Mouse (Mus musculus): ENCODE results near the gene Acvrl1.

DNA sequence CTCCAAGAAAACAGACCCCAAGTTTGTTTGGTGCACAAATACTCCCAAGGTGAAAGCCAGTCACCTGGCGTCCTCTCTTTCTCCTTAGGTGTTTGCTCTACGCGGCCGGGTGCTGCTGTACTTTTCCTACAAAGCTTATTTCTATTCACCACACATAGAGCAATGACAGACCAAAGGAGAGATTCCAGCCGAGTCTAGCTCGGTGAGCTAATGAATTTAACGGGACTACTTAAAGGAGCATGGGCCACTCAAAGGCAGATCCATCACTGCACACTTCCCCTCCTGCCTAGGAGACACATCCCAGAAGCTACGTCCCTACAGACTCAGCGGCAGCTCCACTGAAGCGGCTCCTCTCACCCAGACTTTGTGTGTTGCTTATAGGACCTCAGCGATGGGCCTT, 39.2 kb downstream of the Acvrl1 start:
- TF ChIP-seq CTCF (conservative IDR thresholded peaks at IDR 0.05; ENCODE audit: low read length) (no peak), NANOG (IDR thresholded peaks at IDR 0.05; ENCODE audit: borderline replicate concordance, low read length) (no peak)

Measured in E14TG2a.4 (cell line).